Mouse (Mus musculus): Measurements from ENCODE around the gene Eprs. TPM values are rescaled to one million over a fixed set of nuclear protein-coding genes. Genes with fewer than 3 reads are reported as not detected.

Gene Eprs
- polyA plus RNA-seq, 1 experiment from 2014 or later, result 151 TPM

DNA sequence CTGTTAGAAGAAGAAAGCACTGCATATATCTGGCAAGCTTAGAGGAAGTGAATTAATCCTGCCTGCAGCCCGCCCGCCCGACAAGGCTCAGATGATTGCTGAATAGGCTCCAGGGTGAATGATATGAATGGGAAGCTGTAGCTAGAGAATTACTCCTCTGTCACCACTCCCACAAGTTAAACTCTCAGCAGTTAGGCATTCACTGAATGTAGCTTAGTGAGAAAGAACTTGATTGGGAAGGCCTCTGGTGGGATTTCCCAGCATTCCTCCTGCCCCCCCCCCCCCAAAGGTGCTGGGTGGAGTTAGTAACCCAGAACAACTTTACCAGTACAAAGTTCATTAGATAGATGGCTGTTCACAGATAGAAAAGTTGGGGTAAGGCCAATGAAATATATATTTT, 26.3 kb upstream of the Eprs start:
- no peak overlapping the region for H3K4me3 ChIP-seq
- no peaks in the 10 kb centered on the region for H3K27me3 ChIP-seq (ENCODE audit: insufficient read depth, poor library complexity, severe bottlenecking)
- H3K9me3 ChIP-seq, result no peaks in the 10 kb centered on the region
- H3K4me1 ChIP-seq, result peaks cover 25% of the 10 kb centered on the region
- DNase-seq (ENCODE audit: low spot score), result no peak
- peaks cover 37% of the 10 kb centered on the region for H3K36me3 ChIP-seq
- H3K27ac ChIP-seq, result no peak overlapping the region
- WGBS, result 65% methylated on average over 3 of the region's 3 CpGs

DNA sequence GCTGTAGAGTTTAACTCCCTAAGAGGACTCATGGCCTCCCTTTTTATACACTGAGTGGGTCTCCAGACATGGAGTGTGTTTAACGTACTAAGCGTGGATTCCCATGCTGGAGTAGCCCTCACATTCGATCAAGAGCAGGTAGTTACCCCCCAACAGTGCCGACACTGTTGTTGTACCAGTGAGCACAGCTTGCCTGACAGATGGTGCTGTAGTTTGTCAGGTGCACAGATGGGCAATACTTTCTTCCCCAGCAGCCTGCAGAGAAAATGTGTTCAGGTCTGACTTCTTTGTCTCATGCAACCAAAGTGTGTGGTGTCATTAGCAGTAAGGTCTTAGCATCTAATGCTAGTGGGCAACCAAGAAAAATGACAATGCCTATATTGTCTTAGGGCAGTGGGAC, 20.4 kb upstream of the Eprs start:
- Histone ChIP-seq H3K4me1 (peaks cover 3% of the 10 kb centered on the region; the same call in 1 of the 2 replicates), H3K9me3 (no peaks in the 10 kb centered on the region), H3K36me3 (peaks cover 86% of the 10 kb centered on the region), H3K4me3 (no peak overlapping the region), H3K27ac (no peak overlapping the region), H3K27me3 (ENCODE audit: insufficient read depth, poor library complexity, severe bottlenecking) (no peaks in the 10 kb centered on the region)
- no peak for DNase-seq (ENCODE audit: low spot score)
- WGBS, result 94% methylated on average over 4 of the region's 4 CpGs

DNA sequence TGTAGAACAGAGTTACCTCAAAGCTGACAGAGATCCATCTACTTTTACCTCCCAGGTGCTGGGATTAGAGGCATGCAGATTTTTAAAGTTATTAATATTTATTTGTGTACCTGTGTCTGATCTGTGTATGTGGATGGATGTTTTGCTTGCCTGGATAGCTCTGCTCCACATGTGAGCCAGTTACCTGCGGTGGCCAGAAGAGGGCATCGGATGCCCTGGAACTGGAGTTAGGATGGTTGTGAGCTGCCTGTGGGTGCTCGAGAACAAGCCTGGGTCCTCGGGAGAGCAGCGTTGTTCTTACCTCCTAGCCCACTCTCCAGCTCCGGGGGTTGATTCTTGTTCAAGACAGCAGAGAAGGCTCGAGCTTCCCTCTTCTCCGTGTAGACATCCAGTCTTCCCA, 19.4 kb upstream of the Eprs start:
- no peak for DNase-seq (ENCODE audit: low spot score)
- H3K4me1 ChIP-seq, result peaks cover 3% of the 10 kb centered on the region; the same call in 1 of the 2 replicates
- no peak overlapping the region for H3K4me3 ChIP-seq
- no peak overlapping the region for H3K27ac ChIP-seq
- peaks cover 88% of the 10 kb centered on the region for H3K36me3 ChIP-seq
- no peaks in the 10 kb centered on the region for H3K9me3 ChIP-seq
- H3K27me3 ChIP-seq (ENCODE audit: insufficient read depth, poor library complexity, severe bottlenecking), result no peaks in the 10 kb centered on the region
- WGBS, result 84% methylated on average over 8 of the region's 8 CpGs

DNA sequence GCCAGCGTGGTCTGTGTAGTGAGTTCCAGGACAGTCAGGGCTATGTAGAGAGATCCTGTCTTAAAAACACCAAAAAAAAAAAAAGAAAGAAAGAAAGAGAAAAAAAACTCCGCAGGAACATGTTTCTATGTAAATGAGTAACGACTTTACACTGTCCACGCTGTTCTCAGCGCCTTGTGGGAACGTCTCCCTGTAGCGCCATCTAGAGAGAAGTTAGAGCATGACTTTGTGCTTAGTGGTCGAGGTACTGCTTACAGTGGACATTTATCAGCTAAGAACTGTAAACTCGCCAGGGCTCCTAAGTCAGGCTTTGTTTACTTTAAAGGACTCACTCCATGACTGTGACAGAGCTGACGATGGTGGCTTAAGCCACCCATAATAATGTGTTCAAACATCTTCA, 16.7 kb upstream of the Eprs start:
- WGBS, result 71% methylated on average over 10 of the region's 10 CpGs
- DNase-seq (ENCODE audit: low spot score), result peak; percentile 57

DNA sequence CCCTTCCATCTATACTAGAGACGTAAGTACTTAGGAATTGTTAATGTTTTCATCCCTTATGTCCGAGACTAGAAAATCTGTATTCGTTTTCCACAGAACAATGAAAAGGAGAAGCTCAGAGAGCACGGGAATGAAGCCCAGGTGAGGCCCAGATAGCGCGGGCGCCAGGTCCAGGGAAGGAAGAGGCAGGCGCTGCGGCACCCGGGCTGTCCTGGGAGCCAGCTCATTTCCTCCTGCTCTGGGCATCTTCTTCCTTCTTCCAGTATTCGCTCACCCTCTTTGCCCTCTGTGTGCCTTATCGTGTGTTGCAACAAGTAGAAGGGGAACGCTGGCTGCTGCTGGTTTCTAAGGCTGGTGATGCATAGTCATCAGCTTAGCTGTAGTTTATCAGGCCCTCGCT, 13.1 kb upstream of the Eprs start:
- DNase-seq (ENCODE audit: low spot score), result peak; percentile 72
- Histone ChIP-seq H3K9me3 (no peaks in the 10 kb centered on the region), H3K36me3 (peaks cover 89% of the 10 kb centered on the region), H3K4me3 (no peak overlapping the region), H3K4me1 (no peaks in the 10 kb centered on the region), H3K27ac (no peak overlapping the region), H3K27me3 (ENCODE audit: insufficient read depth, poor library complexity, severe bottlenecking) (no peaks in the 10 kb centered on the region)
- 91% methylated on average over 14 of the region's 14 CpGs for WGBS

More for the DNA sequence above, 16.7 kb upstream of the Eprs start:
- H3K4me1 ChIP-seq, result no peaks in the 10 kb centered on the region
- no peak overlapping the region for H3K4me3 ChIP-seq
- peaks cover 90% of the 10 kb centered on the region for H3K36me3 ChIP-seq
- no peaks in the 10 kb centered on the region for H3K9me3 ChIP-seq
- H3K27me3 ChIP-seq (ENCODE audit: insufficient read depth, poor library complexity, severe bottlenecking), result no peaks in the 10 kb centered on the region
- H3K27ac ChIP-seq, result no peak overlapping the region

DNA sequence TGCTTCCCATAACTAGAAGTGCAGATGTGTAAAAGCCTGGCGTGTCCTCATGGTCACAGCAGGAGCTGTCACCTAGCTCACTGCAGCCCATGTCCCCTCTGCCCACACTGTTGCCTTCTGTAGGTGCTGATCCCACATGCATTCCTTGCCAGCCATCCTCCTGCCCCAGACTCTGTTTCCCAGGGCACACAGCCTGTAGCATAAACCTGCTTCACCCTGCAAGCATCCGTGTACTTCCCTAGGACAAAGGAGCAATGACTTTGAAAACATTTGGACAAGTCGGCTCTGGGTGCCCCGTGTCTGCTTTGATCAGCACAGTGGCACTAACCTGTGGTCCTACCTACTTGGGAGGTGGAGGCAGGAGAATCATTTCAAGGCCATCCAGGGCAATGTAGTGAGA, 12.2 kb upstream of the Eprs start:
- WGBS, result 88% methylated on average over 4 of the region's 4 CpGs
- no peaks in the 10 kb centered on the region for H3K9me3 ChIP-seq
- H3K27ac ChIP-seq, result no peak overlapping the region
- H3K4me3 ChIP-seq, result no peak overlapping the region
- peak; percentile 58 for DNase-seq (ENCODE audit: low spot score)
- no peaks in the 10 kb centered on the region for H3K27me3 ChIP-seq (ENCODE audit: insufficient read depth, poor library complexity, severe bottlenecking)
- peaks cover 88% of the 10 kb centered on the region for H3K36me3 ChIP-seq
- H3K4me1 ChIP-seq, result no peaks in the 10 kb centered on the region

DNA sequence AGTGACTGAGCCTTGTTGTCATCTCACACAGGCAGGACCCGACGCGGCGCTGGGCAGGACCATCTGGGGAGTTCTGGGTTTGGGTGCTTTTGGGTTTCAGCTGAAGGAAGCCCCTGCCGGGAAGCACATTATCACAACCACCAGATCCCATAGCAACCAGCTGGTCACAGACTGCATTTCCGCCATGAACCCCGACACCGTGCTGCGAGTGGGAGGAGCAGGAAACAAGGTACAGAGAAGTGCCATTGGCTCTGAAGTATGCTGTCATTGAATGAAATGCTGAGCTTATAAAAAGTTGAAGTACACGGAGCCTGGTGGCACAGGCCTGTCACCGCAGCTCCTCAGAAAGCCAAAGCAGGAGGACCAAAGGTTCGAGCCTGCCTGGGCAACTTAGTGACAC, 10.7 kb upstream of the Eprs start:
- 87% methylated on average over 12 of the region's 12 CpGs for WGBS
- H3K9me3 ChIP-seq, result no peaks in the 10 kb centered on the region
- peak; percentile 68 for DNase-seq (ENCODE audit: low spot score)
- no peak overlapping the region for H3K4me3 ChIP-seq
- H3K27me3 ChIP-seq (ENCODE audit: insufficient read depth, poor library complexity, severe bottlenecking), result no peaks in the 10 kb centered on the region
- H3K27ac ChIP-seq, result no peak overlapping the region
- peaks cover 85% of the 10 kb centered on the region for H3K36me3 ChIP-seq
- H3K4me1 ChIP-seq, result no peaks in the 10 kb centered on the region

DNA sequence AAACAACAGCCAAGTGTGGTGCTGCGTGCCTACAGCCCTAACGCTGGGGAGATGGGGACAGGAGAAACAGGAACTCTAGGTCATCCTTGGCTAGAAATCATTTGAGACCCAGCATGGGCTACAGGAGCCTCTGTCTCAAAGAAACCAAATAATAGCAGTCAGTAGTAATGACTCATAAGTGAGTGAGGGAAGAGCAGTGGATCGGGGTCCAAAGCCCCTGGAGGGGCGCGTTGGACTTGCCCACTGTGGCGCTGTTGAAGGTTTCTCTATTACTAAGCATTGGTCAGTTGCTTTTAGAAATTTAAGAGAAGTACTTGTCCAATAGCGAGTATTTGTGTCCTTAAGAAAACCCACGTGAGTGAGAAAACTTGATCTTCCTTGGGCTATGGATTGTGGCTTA, 9.5 kb upstream of the Eprs start:
- 90% methylated on average over 8 of the region's 8 CpGs for WGBS
- Histone ChIP-seq H3K27me3 (ENCODE audit: insufficient read depth, poor library complexity, severe bottlenecking) (no peaks in the 10 kb centered on the region), H3K4me1 (no peaks in the 10 kb centered on the region), H3K27ac (no peak overlapping the region), H3K36me3 (peaks cover 82% of the 10 kb centered on the region), H3K9me3 (no peaks in the 10 kb centered on the region), H3K4me3 (no peak overlapping the region)
- DNase-seq (ENCODE audit: low spot score), result no peak

DNA sequence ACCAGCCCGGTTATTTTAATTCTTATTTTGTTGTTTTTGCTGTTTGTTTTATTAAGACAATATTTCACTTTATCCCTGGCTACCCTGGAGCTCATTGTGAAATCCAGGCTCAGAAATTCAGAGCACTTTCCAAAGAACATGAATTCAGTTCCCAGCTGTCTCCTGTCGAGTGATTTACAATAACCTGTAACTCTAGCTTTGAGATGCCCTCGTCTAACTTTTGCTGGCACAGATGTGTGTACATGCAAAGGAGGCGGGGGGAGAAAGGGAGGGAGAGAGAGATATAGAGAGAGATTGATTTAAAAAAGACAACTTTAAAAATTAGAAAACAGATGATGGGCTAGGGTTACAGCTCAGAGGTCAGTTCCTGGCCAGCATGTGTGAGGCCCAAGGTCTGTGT, 8.1 kb upstream of the Eprs start:
- Histone ChIP-seq H3K9me3 (no peaks in the 10 kb centered on the region), H3K4me1 (no peaks in the 10 kb centered on the region), H3K4me3 (no peak overlapping the region), H3K27ac (no peak overlapping the region), H3K27me3 (ENCODE audit: insufficient read depth, poor library complexity, severe bottlenecking) (no peaks in the 10 kb centered on the region), H3K36me3 (peaks cover 75% of the 10 kb centered on the region)
- WGBS, result 84% methylated on average over 4 of the region's 4 CpGs
- no peak for DNase-seq (ENCODE audit: low spot score)

DNA sequence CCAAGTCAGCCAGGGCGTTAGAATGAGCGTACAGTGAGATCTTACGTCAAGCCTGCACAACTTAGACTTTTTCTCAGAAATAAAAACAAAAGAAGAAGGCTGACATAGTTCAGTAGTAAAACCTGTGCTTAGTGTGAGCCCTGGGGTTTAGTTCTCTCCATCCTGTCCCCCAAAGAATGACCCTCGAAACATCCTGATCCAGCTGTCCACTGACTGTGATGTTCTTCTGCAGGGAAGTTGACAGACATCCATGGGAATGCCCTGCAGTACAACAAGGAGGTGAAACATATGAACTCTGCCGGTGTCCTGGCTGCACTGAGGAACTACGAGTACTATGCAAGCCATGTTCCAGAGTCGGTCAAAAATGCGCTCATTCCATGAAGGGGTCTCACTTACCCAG, 6.6 kb upstream of the Eprs start:
- 93% methylated on average over 8 of the region's 8 CpGs for WGBS
- Histone ChIP-seq H3K36me3 (peaks cover 61% of the 10 kb centered on the region), H3K9me3 (no peaks in the 10 kb centered on the region), H3K27me3 (ENCODE audit: insufficient read depth, poor library complexity, severe bottlenecking) (no peaks in the 10 kb centered on the region), H3K4me3 (no peak overlapping the region), H3K27ac (no peak overlapping the region), H3K4me1 (no peaks in the 10 kb centered on the region)
- no peak for DNase-seq (ENCODE audit: low spot score)

DNA sequence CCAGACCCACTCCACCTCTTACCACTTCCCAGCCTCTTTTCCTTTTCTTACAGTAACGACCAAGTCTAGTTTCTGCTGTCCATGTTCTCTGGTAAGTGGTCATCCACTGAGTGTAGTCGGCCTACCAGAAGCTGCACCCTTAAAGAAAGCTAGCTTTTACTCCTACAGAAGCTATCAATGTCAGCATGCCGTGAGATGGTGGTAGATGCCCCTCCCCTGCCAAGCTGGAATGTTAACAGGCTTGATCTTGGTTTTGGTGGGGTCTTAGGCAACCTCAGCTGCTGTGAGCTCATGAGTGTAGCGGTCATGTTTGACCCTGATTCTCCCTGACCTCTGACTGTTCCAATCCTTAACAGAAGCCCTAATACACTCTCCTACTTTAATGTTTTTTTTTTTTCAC, 4.6 kb upstream of the Eprs start:
- Histone ChIP-seq H3K9me3 (no peaks in the 10 kb centered on the region), H3K4me3 (no peak overlapping the region), H3K4me1 (0 out of 2 replicates have a peak, but pooled peaks cover 3% of the 10 kb centered on the region), H3K27me3 (ENCODE audit: insufficient read depth, poor library complexity, severe bottlenecking) (no peaks in the 10 kb centered on the region), H3K36me3 (peaks cover 46% of the 10 kb centered on the region), H3K27ac (no peak overlapping the region)
- peak; percentile 61 for DNase-seq (ENCODE audit: low spot score)
- WGBS, result 82% methylated on average over 4 of the region's 4 CpGs

DNA sequence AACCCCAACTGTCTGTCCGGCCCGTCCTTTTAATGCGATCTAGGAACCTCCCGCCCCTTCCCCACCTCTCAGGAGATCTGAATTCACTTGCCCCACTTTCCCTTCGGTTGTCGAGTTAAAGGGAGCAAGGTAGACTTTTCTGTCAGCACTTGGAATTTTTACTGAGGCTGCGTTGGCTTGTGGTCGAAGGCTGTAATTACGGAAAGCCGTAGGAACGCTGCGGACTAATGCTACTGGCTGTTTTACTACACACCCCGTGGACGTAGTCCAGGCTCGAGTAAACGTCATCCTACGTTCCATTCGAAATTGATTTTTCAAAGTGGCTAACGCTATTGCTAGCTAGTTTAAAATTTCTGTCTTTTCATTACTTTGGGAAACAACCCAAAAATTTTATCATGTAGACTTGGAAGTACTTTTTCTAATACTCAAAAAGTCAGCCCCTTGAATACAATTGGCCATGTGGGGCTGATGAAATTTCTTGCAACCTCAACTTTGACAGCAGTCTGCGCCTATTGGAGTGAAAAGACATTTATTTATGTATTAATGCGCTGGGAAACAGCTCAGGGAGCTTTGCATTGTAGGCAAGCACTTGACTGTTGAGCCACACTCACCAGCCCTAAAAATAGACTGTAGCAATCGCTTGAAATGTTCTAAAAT, 810 bp downstream of the Eprs start:
- no peaks in the 10 kb centered on the region for H3K9me3 ChIP-seq
- WGBS, result 3% methylated on average over 22 of the region's 22 CpGs
- peak overlapping the region; percentile 97 for H3K27ac ChIP-seq
- H3K4me1 ChIP-seq, result peaks cover 21% of the 10 kb centered on the region
- peak; percentile 87 for DNase-seq (ENCODE audit: low spot score)
- H3K4me3 ChIP-seq, result peak overlapping the region; percentile 92
- peaks cover 18% of the 10 kb centered on the region for H3K36me3 ChIP-seq
- no peaks in the 10 kb centered on the region for H3K27me3 ChIP-seq (ENCODE audit: insufficient read depth, poor library complexity, severe bottlenecking)

DNA sequence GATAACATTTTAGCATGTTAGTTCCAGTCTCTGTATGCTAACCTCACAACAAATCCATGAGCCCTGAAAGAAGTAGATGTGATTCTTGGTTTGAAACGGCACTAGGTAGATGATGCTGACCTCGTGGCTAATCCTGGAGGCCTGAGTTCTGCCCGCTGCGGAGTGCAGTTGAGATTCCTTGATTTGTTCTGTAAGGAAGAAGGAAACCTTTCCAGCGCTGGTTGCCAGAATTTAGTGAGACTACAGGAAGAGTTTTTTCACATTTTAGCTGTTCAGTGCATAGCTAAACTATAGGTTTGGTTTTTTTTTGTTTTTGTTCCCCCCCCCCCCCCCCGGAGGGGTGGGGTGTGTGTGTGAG, 1.3 kb downstream of the Eprs start:
- Histone ChIP-seq H3K27me3 (ENCODE audit: insufficient read depth, poor library complexity, severe bottlenecking) (no peaks in the 10 kb centered on the region), H3K9me3 (no peaks in the 10 kb centered on the region), H3K27ac (peak overlapping the region; percentile 97), H3K4me3 (peak overlapping the region; percentile 92), H3K4me1 (peaks cover 21% of the 10 kb centered on the region), H3K36me3 (peaks cover 20% of the 10 kb centered on the region)
- WGBS, result 36% methylated on average over 6 of the region's 6 CpGs
- peak; percentile 73 for DNase-seq (ENCODE audit: low spot score)

DNA sequence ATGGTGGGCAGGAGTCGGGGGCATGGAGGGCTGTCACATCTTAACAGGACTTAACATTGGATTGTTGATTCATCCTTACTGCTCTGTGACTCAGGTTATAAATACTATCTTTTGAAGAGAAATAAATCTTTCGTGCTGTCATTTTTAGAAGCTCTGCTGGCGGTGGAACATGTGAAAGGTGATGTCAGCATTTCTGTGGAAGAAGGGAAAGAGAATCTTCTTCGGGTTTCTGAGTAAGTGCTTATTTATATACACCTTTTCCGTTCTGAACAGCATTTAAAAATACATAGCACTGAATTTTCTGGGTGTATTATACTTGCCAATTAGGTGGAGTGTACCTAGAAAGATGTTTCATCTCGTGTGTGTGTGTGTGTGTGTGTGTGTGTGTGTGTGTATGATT, 4.5 kb downstream of the Eprs start:
- H3K27me3 ChIP-seq (ENCODE audit: insufficient read depth, poor library complexity, severe bottlenecking), result no peaks in the 10 kb centered on the region
- no peaks in the 10 kb centered on the region for H3K9me3 ChIP-seq
- peaks cover 45% of the 10 kb centered on the region for H3K36me3 ChIP-seq
- peaks cover 18% of the 10 kb centered on the region for H3K4me1 ChIP-seq
- no peak overlapping the region for H3K4me3 ChIP-seq
- DNase-seq (ENCODE audit: low spot score), result peak; percentile 33
- 84% methylated on average over 6 of the region's 6 CpGs for WGBS
- no peak overlapping the region for H3K27ac ChIP-seq
